Mouse (Mus musculus): ENCODE measurements around the gene Hint1.

DNA sequence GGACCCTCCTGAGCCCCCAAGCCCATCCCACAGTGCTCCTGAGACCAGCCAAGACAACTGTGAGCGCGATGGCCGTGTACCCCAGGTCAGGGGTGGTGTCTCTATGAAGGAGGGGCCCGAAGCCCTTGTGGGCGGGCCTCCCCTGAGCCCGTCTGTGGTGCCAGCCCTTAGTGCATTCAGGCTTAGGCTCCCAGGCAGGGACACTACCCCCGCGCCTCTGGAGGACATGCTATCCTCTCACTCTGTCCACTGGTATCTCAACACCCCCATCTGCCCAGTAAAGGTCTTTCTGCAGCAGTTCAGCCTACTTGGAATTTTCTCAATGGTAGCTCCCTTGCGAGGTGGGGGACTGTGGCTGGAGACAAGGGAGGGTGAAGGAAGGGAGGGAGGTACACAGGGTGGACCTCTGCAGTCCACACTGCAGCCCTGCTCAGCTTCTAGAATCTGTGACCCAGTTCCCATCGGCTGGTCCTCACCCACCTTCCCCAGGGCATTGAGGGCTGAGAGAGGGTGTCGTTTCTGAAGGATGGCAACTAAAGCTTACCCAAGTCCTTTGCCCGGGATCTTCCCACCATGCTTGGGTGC, 44.0 kb downstream of the Hint1 start:
- TF ChIP-seq CTCF (IDR thresholded peaks at IDR 0.05; ENCODE audit: control insufficient read depth, insufficient read depth, insufficient read length) (no peak), MYOG (IDR thresholded peaks at IDR 0.05; ENCODE audit: control insufficient read depth, extremely low read depth, insufficient read length) (no peak), FOSL1 (IDR thresholded peaks at IDR 0.05; ENCODE audit: insufficient read depth, low read length, poor library complexity, severe bottlenecking) (no peak), MAX (IDR thresholded peaks at IDR 0.05) (no peak)

All from C2C12 (cell line).